Mouse (Mus musculus): ENCODE measurements around the gene Akap6. TPM values are rescaled to one million over a fixed set of nuclear protein-coding genes. Genes with fewer than 3 reads are reported as not detected.

Akap6 gene
- polyA plus RNA-seq, 1 experiment from 2014 or later, result 18.3 TPM

- Histone ChIP-seq H3K4me1 (peaks cover 4% of the 10 kb centered on the region; the same call in 1 of the 2 replicates), H3K27ac (0 out of 2 replicates have a peak overlapping the region, but pooled peaks have one; percentile 13), H3K9ac (no peak overlapping the region), H3K9me3 (no peaks in the 10 kb centered on the region), H3K4me3 (replicated peaks) (no peak overlapping the region), H3K36me3 (replicated peaks) (no peaks in the 10 kb centered on the region), H3K4me2 (no peak overlapping the region), H3K27me3 (no peaks in the 10 kb centered on the region)
- 54% methylated on average over 10 of the region's 10 CpGs for WGBS
- ATAC-seq (ENCODE audit: low FRiP score), result peak; percentile 33; the same call in 1 of the 2 replicates
These were observed 413.1 kb downstream of the Akap6 start for GRCm38 (mm10) chr12:53112276-53112675.

DNA sequence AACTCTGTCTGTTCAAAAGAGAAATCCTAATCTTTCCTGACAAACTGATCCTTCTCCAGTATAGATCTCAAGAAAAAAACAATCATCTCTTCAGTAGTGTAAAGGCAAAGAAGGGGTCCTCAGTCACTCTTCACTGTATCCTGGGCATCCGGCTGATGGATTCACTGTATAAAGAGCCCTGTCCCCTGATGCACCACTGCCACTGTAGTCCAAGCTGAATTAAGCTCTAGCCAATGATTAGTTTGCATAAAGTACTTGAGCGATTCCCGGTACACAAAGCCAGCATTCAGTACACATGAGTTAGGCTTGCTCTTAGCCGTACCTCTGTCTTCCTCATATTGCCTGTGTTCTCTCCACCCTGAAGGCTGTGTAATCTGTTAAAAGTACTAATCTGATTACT lies 420.2 kb downstream of the Akap6 start:
- Histone ChIP-seq H3K27ac (no peak overlapping the region), H3K4me3 (replicated peaks) (no peak overlapping the region), H3K4me2 (no peak overlapping the region), H3K9ac (no peak overlapping the region), H3K9me3 (0 out of 2 replicates have a peak, but pooled peaks cover 6% of the 10 kb centered on the region), H3K27me3 (no peaks in the 10 kb centered on the region), H3K4me1 (peaks cover 19% of the 10 kb centered on the region), H3K36me3 (replicated peaks) (0 out of 2 replicates have a peak, but pooled peaks cover 4% of the 10 kb centered on the region)
- no peak for ATAC-seq (ENCODE audit: low FRiP score)
- WGBS, result 13% methylated on average over 4 of the region's 4 CpGs

DNA sequence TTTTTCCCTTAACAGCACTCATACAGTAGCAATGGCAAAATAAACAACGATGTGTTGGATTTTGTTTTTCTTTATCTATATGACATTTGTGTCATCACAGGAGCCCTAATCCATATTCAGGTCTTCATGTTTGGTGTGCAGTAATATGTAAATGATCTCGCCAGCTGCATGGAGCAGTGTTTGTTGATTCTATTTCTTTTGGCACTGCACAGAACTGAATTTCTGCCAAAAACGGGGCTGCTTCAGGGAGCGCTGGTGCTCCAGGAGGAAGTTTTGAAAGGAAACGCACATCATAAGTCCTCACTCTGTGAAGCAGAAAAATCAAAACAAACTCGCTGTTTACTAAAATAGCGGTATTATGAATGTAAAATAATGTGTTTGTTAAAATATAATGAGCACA lies 424.9 kb downstream of the Akap6 start:
- no peaks in the 10 kb centered on the region for H3K27me3 ChIP-seq
- 0 out of 2 replicates have a peak, but pooled peaks cover 4% of the 10 kb centered on the region for H3K36me3 ChIP-seq (replicated peaks)
- WGBS, result 28% methylated on average over 7 of the region's 7 CpGs
- H3K4me1 ChIP-seq, result peaks cover 27% of the 10 kb centered on the region
- peak; percentile 72; the same call in 1 of the 2 replicates for ATAC-seq (ENCODE audit: low FRiP score)
- H3K27ac ChIP-seq, result peak overlapping the region; percentile 80
- peak overlapping the region; percentile 44 for H3K4me2 ChIP-seq
- H3K9me3 ChIP-seq, result 0 out of 2 replicates have a peak, but pooled peaks cover 6% of the 10 kb centered on the region
- no peak overlapping the region for H3K4me3 ChIP-seq (replicated peaks)
- H3K9ac ChIP-seq, result no peak overlapping the region

DNA sequence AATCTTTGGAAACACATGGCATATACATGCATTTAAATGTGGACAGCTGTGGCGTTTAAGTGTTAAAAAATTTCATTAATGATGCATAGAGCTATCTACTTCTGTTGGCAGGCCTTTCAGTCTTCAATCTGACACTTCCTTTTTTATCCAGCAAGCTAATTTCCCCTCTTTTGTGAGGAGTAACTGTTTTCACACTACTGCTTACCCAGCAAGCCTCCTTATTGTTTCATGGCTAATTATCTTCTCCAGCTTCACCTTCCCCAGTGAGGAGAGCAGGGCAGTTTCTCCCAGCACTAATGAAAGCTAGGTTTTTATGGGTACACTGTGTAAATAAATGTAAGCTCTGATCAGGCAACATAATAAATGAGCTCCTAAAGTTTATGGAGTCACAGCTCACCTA lies 425.5 kb downstream of the Akap6 start:
- H3K27ac ChIP-seq, result peak overlapping the region; percentile 80
- ATAC-seq (ENCODE audit: low FRiP score), result peak; percentile 70; the same call in 1 of the 2 replicates

DNA sequence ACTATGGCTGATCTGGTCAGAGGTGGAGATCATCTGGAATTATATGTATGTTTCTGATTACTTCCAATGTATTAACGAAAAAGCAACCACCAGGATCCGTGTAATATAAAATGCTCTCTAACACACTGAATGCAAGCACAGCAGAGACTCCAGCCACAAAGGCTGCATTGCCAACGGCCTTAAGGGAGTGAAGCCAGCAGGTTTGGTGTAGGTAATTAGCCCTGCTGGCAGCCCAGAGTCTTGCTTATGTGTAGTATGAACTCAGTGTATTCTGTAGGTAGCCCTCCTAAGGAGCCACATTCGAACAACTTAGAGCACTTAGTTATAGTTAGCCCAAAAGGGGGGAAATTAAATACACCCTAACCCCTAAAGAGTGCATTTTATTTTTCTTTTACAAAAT lies 426.1 kb downstream of the Akap6 start:
- H3K27ac ChIP-seq, result peak overlapping the region; percentile 80
- WGBS, result 40% methylated on average over 4 of the region's 4 CpGs

More for the DNA sequence above, 425.5 kb downstream of the Akap6 start:
- Histone ChIP-seq H3K27me3 (no peaks in the 10 kb centered on the region), H3K9me3 (0 out of 2 replicates have a peak, but pooled peaks cover 6% of the 10 kb centered on the region), H3K4me3 (replicated peaks) (no peak overlapping the region), H3K4me1 (peaks cover 22% of the 10 kb centered on the region), H3K4me2 (peak overlapping the region; percentile 44), H3K9ac (no peak overlapping the region), H3K36me3 (replicated peaks) (0 out of 2 replicates have a peak, but pooled peaks cover 4% of the 10 kb centered on the region)
- 14% methylated on average over 1 of the region's 1 CpGs for WGBS

GRCm38 (mm10) chr12:53134196-53134595 lies 435.0 kb downstream of the Akap6 start:
- H3K27ac ChIP-seq, result no peak overlapping the region
- ATAC-seq (ENCODE audit: low FRiP score), result no peak
- no peaks in the 10 kb centered on the region for H3K9me3 ChIP-seq
- no peak overlapping the region for H3K4me3 ChIP-seq (replicated peaks)
- no peaks in the 10 kb centered on the region for H3K36me3 ChIP-seq (replicated peaks)
- no peaks in the 10 kb centered on the region for H3K27me3 ChIP-seq
- H3K4me2 ChIP-seq, result no peak overlapping the region
- H3K9ac ChIP-seq, result no peak overlapping the region
- no peaks in the 10 kb centered on the region; the same call in 1 of the 2 replicates for H3K4me1 ChIP-seq
- WGBS, result 58% methylated on average over 2 of the region's 2 CpGs

More for the DNA sequence above, 426.1 kb downstream of the Akap6 start:
- H3K4me1 ChIP-seq, result peaks cover 21% of the 10 kb centered on the region
- H3K36me3 ChIP-seq (replicated peaks), result 0 out of 2 replicates have a peak, but pooled peaks cover 4% of the 10 kb centered on the region
- H3K4me3 ChIP-seq (replicated peaks), result no peak overlapping the region
- no peak; the same call in 1 of the 2 replicates for ATAC-seq (ENCODE audit: low FRiP score)
- H3K27me3 ChIP-seq, result no peaks in the 10 kb centered on the region
- H3K9ac ChIP-seq, result no peak overlapping the region
- 0 out of 2 replicates have a peak overlapping the region, but pooled peaks have one; percentile 16 for H3K4me2 ChIP-seq
- 0 out of 2 replicates have a peak, but pooled peaks cover 6% of the 10 kb centered on the region for H3K9me3 ChIP-seq

DNA sequence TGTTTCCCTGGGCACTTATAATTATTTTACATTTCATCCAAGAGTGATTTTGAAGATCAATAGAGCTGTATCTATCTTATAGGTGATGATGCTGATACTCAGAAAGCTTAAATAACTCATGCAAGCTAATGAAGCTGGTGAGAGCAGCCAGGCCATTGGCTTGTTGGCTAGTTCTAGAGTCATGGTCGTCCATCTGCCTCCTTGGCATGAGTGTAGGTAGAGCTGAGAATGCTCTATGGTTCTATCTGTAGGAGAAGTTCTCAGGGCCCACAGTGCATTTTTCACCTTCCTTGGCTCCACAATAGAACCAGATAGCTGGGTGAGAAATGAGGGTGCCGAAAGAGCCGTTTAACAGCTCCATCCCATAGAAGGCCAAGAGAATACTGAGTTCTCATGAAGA lies 438.1 kb downstream of the Akap6 start:
- no peak for ATAC-seq (ENCODE audit: low FRiP score)
- H3K4me3 ChIP-seq (replicated peaks), result no peak overlapping the region
- 96% methylated on average over 3 of the region's 3 CpGs for WGBS

DNA sequence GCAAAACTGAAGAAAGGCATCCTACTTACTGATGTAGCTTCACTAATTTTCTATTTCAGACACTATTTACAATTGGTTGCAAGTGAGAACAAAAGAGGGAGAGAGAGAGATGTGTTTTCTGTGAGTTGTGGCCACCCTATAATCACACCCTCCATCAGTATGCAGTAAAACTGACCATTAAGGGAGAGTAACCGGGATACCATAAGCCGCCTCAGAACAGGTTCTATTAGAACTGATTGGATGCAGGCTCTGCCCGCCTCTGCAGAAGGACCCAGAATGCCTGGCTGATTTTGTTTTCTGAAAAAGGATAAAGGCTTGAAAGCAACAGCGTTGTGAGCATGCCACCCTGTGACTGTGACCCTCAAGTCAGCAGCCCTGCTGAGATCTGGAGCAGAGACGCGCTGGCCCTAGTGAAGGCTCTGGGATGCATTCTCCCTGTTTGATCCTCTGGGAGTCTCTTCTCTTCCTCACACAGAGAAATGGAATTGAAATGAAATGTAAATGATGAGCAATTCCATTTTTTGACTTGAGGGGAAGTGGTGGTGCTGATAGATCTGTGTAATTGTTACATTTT lies 445.0 kb downstream of the Akap6 start:
- WGBS, result 52% methylated on average over 6 of the region's 6 CpGs
- Histone ChIP-seq H3K4me2 (no peak overlapping the region), H3K27ac (peak overlapping the region; percentile 36), H3K9me3 (no peaks in the 10 kb centered on the region), H3K4me3 (replicated peaks) (no peak overlapping the region), H3K4me1 (peaks cover 13% of the 10 kb centered on the region), H3K36me3 (replicated peaks) (peaks cover 28% of the 10 kb centered on the region), H3K27me3 (no peaks in the 10 kb centered on the region), H3K9ac (no peak overlapping the region)
- ATAC-seq (ENCODE audit: low FRiP score), result peak; percentile 51; the same call in 1 of the 2 replicates

More for the DNA sequence above, 438.1 kb downstream of the Akap6 start:
- Histone ChIP-seq H3K27me3 (no peaks in the 10 kb centered on the region), H3K9ac (no peak overlapping the region), H3K4me2 (no peak overlapping the region), H3K27ac (no peak overlapping the region), H3K4me1 (no peaks in the 10 kb centered on the region; the same call in 1 of the 2 replicates), H3K9me3 (no peaks in the 10 kb centered on the region), H3K36me3 (replicated peaks) (peaks cover 27% of the 10 kb centered on the region)

GRCm38 (mm10) chr12:53144760-53145159 lies 445.6 kb downstream of the Akap6 start:
- Histone ChIP-seq H3K9me3 (no peaks in the 10 kb centered on the region), H3K9ac (no peak overlapping the region), H3K36me3 (replicated peaks) (peaks cover 24% of the 10 kb centered on the region), H3K4me2 (no peak overlapping the region), H3K4me3 (replicated peaks) (no peak overlapping the region), H3K27me3 (no peaks in the 10 kb centered on the region), H3K4me1 (peaks cover 13% of the 10 kb centered on the region), H3K27ac (peak overlapping the region; percentile 36; the same call in 1 of the 2 replicates)
- no peak for ATAC-seq (ENCODE audit: low FRiP score)
- WGBS, result 96% methylated on average over 10 of the region's 10 CpGs

DNA sequence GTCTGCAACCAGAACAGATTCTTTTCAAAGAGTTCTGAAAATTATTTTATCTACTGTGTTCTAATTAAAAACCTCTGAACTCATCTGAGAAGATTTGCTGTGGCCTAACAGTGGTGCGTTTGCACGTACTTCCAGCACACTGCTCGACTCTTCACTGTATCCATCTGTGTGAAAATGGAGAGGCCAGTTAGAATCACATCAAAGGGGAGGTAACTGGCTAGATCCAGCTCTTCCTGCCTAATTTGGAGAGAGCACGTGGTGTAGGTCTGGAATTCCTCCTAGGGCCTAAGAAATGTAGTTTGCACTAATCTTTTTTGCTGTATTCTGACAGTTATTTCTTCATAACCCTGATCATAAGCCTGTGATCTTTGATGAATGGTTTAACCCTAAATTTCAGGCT lies 446.3 kb downstream of the Akap6 start:
- Histone ChIP-seq H3K36me3 (replicated peaks) (peaks cover 19% of the 10 kb centered on the region), H3K27ac (no peak overlapping the region), H3K4me3 (replicated peaks) (no peak overlapping the region), H3K9ac (no peak overlapping the region), H3K27me3 (no peaks in the 10 kb centered on the region), H3K4me2 (no peak overlapping the region), H3K9me3 (no peaks in the 10 kb centered on the region), H3K4me1 (peaks cover 13% of the 10 kb centered on the region)
- 64% methylated on average over 4 of the region's 4 CpGs for WGBS
- ATAC-seq (ENCODE audit: low FRiP score), result no peak

DNA sequence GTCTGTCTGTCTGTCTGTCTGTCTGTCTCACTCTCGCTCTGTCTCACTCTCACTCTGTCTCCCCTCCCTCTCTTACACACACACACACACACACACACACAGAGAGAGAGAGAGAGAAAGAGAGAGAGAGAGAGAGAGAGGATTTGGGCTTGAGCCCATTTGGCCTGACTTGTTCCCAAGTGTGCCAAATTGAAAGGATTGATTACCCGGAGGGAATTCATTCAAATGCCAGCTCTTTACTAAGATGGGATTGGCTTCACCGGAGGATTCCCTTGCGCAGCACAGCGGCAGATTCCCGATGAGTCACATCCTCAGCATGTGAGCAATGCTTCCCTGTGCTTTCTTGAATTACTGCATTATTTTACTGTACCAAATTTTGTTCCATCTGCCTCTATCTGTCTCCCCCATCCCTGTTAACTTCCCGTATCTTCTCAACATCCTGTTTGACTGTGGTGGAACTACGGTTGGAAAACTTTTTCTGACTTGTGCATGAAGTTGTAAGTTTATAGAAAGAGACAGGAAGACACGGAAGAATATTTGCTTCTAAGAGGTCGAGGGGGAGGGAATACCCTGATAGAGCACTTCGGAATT lies 447.4 kb downstream of the Akap6 start:
- H3K27me3 ChIP-seq, result no peaks in the 10 kb centered on the region
- H3K4me1 ChIP-seq, result peaks cover 13% of the 10 kb centered on the region
- no peak for ATAC-seq (ENCODE audit: low FRiP score)
- 68% methylated on average over 11 of the region's 11 CpGs for WGBS
- no peak overlapping the region for H3K9ac ChIP-seq
- H3K27ac ChIP-seq, result no peak overlapping the region
- H3K9me3 ChIP-seq, result no peaks in the 10 kb centered on the region
- H3K4me2 ChIP-seq, result no peak overlapping the region
- peaks cover 13% of the 10 kb centered on the region; the same call in 1 of the 2 replicates for H3K36me3 ChIP-seq (replicated peaks)
- no peak overlapping the region for H3K4me3 ChIP-seq (replicated peaks)

- no peak for ATAC-seq (ENCODE audit: low FRiP score)
- H3K9me3 ChIP-seq, result no peaks in the 10 kb centered on the region
- H3K27ac ChIP-seq, result no peak overlapping the region
- no peak overlapping the region for H3K4me3 ChIP-seq (replicated peaks)
- peaks cover 13% of the 10 kb centered on the region for H3K4me1 ChIP-seq
- H3K9ac ChIP-seq, result no peak overlapping the region
- no peak overlapping the region for H3K4me2 ChIP-seq
- H3K27me3 ChIP-seq, result no peaks in the 10 kb centered on the region
- H3K36me3 ChIP-seq (replicated peaks), result 0 out of 2 replicates have a peak, but pooled peaks cover 4% of the 10 kb centered on the region
- 94% methylated on average over 11 of the region's 11 CpGs for WGBS
These were observed 448.5 kb downstream of the Akap6 start for GRCm38 (mm10) chr12:53147696-53148095.
